Mouse (Mus musculus) retina, embryonic 14.5 days (tissue): ENCODE data around the gene Gm11992.

Experiments used
- DNase-seq: peaks from one replicate; pipeline ENCODE4 v3.0.0-alpha.2; 2015; ENCODE audit warnings: low spot score

Gene Gm11992

DNA sequence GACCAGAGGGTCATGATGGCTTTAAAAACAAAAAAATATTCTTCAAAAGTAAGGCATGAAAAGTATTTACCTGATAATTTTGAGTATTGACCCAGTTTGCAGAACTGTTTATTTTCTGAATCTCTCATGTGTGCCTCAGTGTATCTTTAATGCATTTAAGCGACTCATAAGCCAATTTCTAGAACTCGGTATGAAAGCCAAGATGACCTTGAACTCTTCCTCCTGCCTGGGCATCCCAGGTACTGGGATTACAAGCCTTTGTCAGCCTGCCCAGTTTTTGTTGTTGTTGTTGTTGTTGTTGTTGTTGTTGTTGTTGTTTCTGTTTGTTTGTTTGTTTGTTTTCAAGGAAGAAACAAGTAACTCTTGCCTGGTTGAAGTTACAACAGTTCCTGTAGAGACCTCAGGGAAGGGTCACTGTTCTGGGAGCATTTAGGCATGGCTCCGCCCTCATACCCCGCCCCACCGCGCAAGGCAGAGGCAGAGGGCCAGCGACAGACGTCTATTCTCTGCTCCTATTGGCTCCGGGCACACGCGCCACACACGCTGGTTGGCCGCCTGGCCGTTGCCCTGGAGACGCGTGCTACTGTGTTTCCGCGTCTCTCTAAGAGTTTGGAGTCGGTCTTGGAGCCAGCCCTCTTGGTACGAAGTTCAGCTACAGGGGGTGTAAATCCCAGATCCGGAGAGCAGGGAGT, at the start of gene Gm11992:
TSS of gene Gm11992 (plus strand) at position 584 of the 692 bp plus-strand sequence.
- DNase-seq, result peak; percentile 93

DNA sequence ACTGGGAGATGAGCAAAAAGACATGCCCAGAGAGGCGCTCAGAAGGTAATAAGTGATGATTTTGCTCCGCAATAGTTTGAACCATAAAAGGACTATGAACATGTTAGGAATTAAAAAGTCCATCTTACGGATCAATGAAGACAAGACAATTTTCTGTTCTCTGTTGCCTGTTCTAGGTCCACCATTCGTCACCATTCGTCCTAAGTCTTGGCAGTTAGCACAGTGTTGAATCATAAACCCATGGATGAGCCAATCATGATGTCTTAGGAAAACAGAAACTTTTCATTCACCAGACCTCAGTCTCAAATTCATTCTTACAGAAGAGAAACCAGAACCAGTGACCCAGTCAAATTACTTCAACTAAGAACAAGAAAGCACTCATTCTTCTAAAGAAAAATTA, 39.6 kb upstream of the Gm11992 start:
- no peak for DNase-seq

DNA sequence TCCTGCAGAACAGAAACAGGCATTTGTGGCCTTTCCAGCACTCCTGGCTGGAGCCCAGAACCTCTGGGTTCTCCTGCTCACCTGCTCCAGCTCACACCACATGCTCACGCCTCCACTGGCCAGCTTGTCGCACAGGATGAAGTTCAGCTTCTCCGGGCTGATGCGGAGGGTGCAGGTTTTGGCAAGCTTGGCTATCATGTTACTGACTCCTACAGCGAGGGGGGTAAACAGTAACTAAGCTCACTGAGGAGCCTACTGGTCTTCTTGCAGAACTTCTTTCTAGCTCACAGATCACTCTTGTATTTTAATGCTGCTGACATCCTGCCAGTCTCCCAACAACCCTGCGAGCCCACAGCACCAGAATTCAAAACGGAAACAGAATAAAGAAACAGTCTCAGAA, 38.0 kb upstream of the Gm11992 start:
- no peak for DNase-seq

DNA sequence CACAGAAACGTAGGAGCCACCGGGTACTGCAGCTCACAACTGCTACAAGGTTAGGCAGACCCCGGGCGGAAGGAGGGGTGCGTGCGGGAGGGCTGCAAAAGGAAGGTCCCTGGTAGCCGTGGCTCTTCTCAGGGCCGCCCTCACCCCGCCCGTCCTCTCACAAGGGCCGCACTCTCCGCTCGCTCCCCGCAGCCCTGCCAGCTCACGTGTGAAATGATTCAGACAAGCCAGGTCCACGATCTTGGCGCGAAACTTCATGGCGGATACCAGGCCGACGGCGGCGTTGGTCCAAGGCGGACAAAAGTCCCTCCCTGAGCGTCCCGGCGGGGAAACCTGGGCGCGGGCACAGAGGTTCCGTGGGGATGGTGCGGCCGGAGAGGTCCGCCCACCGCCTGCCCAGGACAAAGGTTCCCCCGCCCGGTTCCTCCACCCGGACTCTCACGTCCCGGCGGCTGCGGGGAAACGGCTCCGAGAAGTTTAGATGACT, 37.5 kb upstream of the Gm11992 start, which contains the start of gene Hus1:
TSS of gene Hus1 (minus strand) at position 339 of the 487 bp plus-strand sequence.
- peak; percentile 86 for DNase-seq

DNA sequence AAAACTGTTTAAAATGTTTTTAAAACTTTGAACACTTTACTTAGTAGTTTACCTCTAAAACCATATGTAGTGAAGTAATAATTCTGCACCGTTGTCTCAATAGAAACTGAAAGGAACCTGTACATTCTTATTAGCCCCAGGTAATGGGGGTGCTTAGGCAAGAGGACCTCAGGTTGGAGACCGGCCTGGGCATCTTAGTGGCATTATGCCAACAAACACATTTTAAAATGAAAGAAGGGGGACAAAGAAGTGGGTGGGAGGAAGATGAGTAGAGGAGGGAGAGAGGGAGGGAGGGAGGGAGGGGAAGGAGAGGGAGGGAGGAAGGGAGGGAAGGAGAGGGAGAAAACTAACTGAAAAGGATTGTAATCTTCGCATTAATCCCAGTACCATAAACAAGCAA, 37.0 kb upstream of the Gm11992 start:
- DNase-seq, result no peak

DNA sequence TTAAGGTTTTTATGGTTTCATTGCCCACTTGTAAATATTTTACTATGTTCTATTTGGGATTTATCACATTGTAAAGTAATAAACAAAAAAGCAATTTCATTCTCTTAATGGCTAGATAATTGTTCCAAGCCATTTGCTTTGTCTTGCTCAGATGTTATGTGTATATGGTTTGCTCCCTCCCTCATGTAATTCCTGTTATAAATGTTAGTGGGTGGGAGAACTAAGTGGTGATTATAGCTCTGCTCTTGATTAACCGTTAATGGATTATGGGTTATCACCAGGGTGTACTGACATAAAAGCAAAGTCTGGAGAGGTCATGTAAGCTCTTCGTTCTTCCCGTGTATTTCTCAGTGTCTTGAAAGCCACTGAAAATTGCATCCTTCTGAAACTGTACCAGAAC, 33.7 kb upstream of the Gm11992 start:
- no peak for DNase-seq

DNA sequence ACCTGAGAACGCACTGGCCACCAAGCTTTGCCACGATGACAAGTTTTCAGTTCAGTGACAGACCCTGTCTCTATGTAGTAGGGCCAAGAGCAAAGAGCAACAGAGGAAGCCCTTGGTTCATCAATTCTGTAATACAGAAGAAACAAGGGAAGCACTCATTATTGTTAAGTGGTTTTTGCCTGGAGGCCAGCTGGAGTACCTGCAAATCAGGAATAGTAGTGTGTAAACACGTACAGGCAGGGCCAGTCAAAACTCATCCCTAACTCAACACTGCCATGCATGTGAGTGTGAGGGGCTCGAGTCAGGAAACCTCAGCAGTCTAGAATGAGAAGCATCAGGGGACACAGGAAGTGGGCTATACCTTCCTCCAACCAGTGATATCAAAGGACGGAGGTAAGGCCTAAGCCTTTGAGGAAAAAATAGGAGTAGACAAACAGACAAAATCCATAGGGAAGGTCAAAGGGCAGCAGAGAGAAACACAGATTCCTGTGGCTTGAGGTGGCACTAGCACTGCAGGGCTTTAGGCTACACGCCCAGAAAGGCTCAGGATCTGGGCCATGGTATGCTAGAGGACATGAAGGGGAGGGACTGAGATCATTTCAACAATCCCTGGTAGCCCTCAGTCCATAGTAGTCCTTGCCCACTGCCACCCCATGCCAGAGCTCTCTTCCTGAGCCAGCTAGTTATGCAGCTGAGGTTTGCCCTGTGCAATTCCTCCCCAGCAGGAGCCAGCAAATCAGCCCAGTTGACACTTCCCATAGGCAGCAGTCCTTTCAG, 29.7 kb upstream of the Gm11992 start:
- no peak for DNase-seq

DNA sequence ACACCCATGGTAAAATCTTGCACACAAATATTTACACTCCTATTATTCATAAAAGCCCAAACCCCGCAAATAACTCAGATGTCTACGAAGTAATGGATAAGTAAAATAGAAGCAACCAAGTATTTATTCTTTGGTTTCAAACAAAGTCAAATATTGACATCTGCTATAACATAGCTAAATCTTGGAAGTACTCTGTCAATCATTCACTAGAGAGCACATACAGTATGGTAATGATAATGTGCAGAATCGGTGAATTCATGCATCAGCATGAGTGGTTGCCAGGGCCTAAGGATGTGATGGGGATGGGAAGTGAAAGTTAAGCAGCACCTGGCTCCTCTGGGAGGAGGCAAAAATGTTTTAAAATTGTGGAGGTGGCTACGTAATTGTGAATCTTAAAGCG, 28.2 kb upstream of the Gm11992 start:
- no peak for DNase-seq

DNA sequence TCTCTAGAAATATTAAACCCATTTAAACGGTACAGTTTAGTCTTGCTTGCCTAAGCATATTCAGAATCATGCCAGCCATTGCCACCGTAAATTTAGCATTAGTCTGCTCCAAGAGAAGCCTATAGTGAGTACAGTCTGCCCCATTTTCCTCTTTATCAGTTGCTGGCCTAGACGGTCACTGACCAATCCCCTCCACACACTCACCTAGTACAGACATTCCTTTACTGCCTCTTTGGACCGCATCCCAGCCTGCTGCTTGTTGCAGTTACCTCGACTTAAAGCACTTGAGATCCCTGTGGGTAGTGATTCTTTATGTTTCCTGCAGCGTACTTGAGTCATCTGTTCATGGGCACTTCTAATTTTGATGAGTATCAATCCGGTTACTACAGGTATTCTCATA, 23.6 kb upstream of the Gm11992 start:
- DNase-seq, result no peak

DNA sequence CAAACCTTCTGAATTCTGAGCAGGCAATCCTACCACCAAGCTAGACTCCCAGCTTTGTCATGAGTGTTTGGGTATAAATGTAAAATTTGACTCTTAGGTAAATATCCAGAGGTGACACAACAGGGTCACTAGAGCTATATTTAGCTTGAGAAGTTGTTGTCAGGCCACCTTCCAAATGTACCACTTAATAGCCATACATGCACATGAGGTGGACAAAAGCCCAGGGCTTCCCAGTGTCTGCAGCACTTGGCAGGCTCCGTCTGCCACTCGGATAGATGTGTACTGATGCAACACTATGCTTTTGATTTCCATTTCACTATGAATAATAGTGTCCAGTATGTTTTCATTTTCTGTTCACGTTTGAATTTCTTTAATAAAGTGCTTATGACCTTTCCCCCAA, 23.2 kb upstream of the Gm11992 start:
- DNase-seq, result no peak

DNA sequence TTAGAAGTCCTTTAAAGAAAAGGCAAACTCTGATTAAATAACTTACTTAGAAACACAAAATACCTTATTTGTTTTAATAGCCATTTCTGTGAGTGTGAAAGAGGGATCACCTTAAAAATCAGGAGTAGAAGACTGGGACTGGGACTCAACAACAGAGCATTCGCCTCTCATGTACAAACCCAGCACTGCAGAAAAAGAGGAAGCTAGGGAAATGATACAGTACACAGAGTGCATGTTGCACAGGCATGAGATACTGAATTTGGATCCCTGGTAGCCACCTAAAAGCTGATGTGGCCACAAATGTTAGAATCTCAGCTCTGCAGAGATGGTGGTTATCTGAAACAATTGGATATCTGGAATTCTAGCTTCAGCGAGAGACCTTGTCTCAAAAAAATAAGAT, 16.9 kb upstream of the Gm11992 start:
- no peak for DNase-seq

DNA sequence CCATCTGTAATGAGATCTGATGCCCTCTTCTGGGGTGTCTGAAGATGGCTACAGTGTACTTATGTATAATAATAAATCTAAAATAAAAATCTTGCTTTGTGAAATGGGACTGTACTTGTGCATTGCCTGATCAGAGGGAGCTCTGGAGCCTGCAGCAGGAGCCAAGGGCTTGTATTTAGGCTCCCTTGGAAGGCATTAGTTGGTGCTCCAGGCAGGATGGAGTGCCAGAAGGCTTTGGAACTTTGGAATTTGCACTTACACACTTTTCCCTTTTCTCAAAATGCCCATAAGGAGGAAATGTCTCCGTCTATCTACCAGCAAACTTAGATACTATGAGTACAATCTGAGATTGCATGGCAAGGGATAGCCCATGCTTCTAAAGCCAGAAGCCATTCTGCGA, 1.8 kb upstream of the Gm11992 start:
- DNase-seq, result no peak

DNA sequence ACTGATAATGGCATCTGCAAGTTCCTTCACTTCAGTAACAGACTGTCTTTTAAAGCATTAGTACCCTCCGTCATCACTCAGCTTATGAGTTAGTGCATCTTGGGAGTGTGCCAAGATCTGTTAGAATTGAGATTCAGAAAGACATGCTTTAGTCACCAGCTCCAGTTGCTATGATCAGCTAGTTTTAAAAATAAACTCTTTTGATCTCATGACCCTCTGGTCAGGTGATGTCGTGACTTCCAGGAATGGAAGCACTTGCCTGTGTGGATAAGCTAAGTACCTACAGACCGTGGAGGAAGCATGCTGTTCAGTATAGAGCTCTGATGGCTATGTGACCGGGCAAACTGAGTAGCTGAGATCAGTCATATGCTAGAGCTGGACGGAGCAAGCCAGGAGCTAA, 1.4 kb upstream of the Gm11992 start:
- DNase-seq, result no peak

DNA sequence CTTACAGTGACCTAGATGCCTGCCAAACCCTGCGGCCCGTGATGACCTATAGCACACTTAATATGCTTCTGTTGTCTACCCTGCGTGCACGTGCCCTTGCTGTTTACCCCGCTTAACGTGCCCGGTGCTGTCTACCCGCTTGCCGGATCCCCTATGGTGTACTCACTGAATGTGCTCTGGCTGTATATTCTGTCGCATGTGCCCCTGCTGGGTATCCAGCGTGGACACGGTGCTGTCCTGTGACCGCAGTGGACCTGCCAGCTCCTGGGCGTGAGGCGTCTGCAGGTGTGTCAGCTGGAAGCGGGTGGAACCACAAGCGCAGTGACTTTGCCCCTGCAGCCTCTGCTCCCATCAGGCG, 288 bp downstream of the Gm11992 start, which contains the start of gene Sun3:
TSS of gene Sun3 (minus strand) at position 289 of the 358 bp plus-strand sequence.
- no peak for DNase-seq

DNA sequence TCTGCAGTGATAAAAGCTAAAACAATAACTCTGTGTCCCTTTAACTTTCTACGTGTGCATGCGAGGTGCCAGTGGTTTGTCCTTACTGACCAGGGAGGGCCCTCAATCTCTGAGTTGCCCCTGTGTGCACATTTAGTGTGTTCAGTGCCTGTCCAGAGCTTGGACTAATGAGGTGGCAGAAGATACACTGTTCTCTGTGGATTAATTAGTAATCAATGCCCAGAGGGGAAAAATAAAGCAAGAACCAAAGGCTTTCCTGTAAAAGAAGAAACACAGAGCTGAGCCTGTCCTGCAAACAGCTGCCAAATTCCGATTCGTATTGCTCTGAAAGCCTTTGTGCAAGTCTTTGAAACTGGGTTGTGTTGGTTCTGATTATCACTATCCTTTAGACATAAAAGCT, 1.8 kb downstream of the Gm11992 start:
- no peak for DNase-seq

DNA sequence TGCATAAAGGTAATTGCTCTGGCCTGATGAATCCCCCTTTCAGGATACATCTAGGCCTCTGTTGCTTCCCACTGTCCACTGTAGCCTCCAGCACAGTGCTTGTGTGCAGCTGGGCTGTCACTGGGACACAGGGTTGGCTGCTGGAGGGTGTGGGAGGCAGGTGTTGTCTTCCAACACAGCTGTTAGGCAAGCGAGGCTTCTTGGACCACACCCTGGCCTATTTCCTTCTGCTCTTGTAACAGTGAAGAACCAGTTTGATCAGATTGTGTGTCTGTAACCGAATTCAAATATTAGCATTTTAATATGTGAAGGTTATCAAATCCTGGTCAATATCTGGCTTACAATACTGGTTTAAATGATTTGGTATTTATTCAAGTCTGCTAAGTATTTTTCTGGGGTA, 3.5 kb downstream of the Gm11992 start:
- no peak for DNase-seq

DNA sequence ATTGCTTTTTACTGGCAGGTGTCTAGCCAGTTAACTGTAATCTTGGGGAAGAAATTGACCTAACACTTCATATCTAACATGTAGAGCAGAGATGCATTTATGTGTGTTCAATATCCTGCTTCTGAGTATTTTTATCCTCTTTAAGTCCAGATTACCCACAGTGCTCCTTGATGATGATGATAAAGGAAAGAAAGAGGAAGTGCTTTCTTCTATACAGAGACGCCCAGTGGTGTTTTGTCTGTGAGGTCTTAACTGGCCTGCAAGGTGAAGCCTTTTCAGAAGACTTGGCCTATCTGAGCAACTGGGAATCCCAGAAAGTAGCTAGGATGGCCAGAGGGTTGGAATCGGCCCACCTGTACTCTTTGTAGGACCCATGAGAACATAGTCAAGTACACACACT, 8.5 kb downstream of the Gm11992 start:
- DNase-seq, result no peak

DNA sequence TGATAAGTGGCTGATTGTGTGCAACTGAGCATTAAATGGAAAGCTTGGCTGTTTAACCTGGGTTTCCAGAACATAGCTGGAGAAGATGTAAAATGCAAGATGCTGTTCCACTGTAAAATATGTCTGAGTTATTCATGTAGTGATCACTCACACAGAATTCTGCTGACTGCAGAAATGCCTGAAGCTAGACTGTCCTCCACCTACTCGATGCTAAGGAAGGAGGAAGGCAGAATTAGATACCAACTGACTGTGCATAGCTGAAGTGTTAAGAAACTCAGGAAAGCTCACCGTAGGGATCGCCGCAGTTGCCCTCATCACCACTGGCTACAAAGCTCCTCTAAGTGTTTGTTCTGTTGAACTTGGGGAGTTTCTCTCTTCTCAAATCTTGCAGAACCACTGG, 9.3 kb downstream of the Gm11992 start:
- no peak for DNase-seq

DNA sequence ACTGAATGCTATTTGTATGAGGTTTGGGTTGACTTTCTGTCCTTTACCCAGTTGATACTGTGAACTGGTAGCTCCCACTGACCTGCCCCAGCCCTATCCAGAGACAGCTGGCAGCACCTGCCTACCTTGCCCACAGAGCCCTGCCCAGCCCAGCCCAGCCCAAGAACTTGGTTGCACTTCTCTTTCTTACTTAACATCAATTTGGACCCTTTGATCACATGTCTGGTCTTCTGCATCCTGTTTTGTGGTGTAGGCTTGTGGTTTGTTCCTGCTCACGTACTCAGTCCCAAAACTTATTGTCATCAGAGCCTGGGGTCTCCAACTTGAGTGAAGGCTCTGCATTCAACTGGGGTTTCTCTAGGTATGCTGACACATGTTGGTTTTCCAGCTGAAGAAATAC, 11.6 kb downstream of the Gm11992 start:
- DNase-seq, result no peak

DNA sequence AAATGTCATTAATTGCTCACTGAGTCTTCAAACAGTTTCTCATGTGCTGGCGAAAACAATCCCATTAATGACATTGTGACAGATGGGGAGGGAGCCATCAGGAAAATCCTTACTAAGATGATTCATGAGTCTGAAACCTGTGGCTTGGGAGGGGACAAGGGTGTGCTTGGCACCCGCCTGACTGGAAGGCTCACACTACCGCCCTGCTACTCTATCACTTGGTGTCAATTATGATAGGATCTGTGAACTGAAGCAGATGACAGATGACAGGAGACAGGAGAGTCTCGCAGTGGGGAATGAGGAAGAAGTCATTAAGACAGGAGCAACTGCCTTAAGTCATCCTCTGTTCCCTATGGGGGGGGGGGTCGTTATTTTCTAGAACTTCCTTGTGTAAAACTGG, 12.1 kb downstream of the Gm11992 start:
- no peak for DNase-seq

DNA sequence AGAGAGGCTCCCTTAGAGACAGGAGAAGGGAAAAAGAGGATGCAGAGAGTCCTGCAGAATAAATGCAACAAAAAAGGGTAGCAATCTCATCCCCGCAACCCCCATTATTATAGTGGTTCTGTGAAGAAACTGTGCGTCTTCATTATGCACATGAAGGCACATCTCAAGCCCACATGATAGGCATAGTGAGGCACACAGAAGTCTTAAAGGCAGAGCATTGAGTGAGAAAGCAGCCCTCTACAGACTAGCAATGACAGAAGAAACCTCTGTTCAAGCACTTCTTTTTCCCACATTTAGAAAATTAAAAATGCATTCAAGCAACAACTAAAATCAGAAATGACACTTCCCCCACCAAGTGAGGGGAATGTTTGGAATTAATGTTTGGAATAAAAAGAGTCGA, 28.1 kb downstream of the Gm11992 start:
- DNase-seq, result no peak

DNA sequence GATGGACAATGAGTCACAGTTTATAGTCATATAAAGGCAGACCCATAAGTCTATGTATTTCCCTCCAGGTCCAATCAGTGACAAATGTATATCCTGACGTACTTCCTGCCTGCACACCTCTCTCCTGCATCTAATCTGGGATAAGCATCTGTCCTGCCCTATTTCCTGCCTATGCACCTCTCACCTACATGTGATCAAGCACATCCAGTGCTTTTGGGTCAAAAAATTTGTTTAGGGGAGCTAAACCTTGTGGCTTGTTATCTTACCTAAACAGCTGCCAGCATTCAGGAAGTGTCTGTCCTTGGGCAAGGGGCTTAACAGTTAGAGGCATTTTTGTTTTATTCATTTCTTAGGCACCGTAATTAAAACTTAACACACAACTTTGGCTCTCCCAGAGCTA, 64.8 kb downstream of the Gm11992 start:
- no peak for DNase-seq

DNA sequence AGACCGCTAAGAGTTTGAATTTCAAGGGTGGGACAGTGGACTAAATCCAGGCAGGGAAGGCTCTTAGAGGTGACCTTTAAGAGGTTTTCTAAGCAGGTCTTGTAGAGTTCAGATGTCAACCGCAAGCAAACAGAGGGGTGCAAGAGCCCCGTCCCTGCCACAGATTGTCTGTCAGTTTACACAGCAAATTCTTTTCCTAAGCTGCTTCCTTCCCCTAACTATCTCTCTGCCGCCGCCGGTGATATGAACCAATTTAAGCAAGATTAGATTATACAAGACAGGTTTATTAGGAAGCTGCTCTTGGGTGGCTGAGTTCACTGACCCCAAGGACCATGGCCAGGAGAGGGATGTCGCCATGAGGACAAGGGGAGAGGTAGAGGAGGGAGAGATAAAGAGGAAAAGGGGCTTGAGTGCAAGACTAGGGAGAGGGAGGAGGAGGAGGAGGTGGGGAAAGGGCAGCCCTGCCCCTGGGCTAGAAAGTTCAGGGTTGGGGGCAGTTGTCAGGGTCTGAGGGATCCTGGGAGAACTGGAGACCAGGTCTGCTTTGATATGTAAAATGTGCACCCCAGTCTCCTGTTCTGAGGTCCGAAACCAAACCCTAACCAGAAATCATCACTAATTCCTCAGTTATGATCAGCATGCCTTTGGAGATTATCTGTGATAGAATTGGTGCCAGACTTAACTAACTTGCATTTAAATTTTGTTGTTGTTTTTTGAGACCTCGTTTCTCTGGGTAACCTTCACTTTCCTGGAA, 67.2 kb downstream of the Gm11992 start:
- no peak for DNase-seq
